Mouse (Mus musculus) olfactory bulb, adult 2 months (tissue): ENCODE measurements around the gene Tef. TPM values are rescaled to one million over a fixed set of nuclear protein-coding genes. Genes with fewer than 3 reads are reported as not detected.

Experiments
- H3K27ac ChIP-seq: fragments of 200-500 bp; 2 replicates; pipeline ENCODE4 v1.5.1; 2012; ENCODE audit warnings: low read depth, low read length; ENCODE audit not compliant: insufficient read depth
- H3K4me1 ChIP-seq: fragments of 200-500 bp; 2 replicates; pipeline ENCODE4 v1.6.1; 2012; ENCODE audit warnings: low read length; ENCODE audit not compliant: control insufficient read depth, insufficient read depth
- H3K4me3 ChIP-seq: fragments of 200-500 bp; 2 replicates; pipeline ENCODE4 v1.5.1; 2012; ENCODE audit warnings: mild to moderate bottlenecking, low read depth, low read length, moderate library complexity; ENCODE audit not compliant: insufficient read depth
- CTCF ChIP-seq: fragments of 200-500 bp; IDR thresholded peaks from 2 replicates; pipeline ENCODE4 v1.5.1; 2012; ENCODE audit warnings: low read depth, mild to moderate bottlenecking, low read length, moderate library complexity; ENCODE audit not compliant: insufficient read depth
- POLR2A ChIP-seq: fragments of 200-500 bp; IDR thresholded peaks from 2 replicates; pipeline ENCODE4 v1.6.1; 2012; ENCODE audit warnings: mild to moderate bottlenecking, low read depth, low read length, moderate library complexity; ENCODE audit not compliant: insufficient read depth
- WGBS: fragments of 180-500 bp; shearing (Covaris S2); methylation state at CpG from one replicate; pipeline ENCODE4 v1.1.7; 2018; 5-methylcytosine and 5-hydroxymethylcytosine counted together
- polyA plus RNA-seq: library from polyadenylated mRNA; stranded (reverse); fragments of >200 nt; gene quantifications from 2 replicates; pipeline ENCODE4 v1.2.4, GENCODE M21; 2012; ENCODE audit warnings: low replicate concordance; ENCODE audit not compliant: missing spikeins, insufficient read depth, insufficient read length

Gene Tef
- polyA plus RNA-seq, 1 experiment = not detected

- H3K27ac ChIP-seq = no peak overlapping the region
- peaks cover 2% of the 10 kb centered on the region; the same call in 1 of the 2 replicates for H3K4me1 ChIP-seq
- WGBS = 92% methylated on average over 9 of the region's 9 CpGs
- TF ChIP-seq CTCF = no peak
- TF ChIP-seq POLR2A = no peak
- H3K4me3 ChIP-seq = no peak overlapping the region
Observed at GRCm38 (mm10) chr15:81792444-81792843, 9.8 kb upstream of the Tef start.

DNA sequence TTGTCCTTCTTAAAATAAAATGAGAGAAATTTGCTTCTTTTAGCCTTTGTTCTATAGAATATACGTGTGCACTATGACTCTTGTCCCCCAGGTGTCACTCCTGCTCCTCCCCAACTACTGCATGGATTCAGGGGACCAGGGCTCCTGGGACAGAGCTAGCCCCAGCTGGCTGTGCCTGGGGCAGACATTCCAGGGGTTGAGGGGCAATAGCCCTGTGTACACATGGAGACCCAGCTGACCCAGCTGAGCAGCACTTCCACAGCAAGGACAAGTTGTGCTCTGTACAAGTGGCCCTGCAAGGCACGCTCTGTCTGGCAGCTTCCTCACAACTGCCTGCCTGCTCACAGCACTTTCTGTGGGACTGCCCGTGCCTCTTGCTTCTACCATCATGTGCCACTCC lies 6.0 kb upstream of the Tef start:
- peaks cover 2% of the 10 kb centered on the region; the same call in 1 of the 2 replicates for H3K4me1 ChIP-seq
- H3K27ac ChIP-seq = no peak overlapping the region
- WGBS = 61% methylated on average over 3 of the region's 3 CpGs
- H3K4me3 ChIP-seq = no peak overlapping the region
- TF ChIP-seq POLR2A (no peak), CTCF (no peak)

- Histone ChIP-seq H3K27ac (no peak overlapping the region), H3K4me3 (no peak overlapping the region), H3K4me1 (peaks cover 11% of the 10 kb centered on the region)
- 77% methylated on average over 6 of the region's 6 CpGs for WGBS
- TF ChIP-seq POLR2A = no peak
- TF ChIP-seq CTCF = no peak
Observed at GRCm38 (mm10) chr15:81797861-81798260, 4.4 kb upstream of the Tef start.

- Histone ChIP-seq H3K27ac (no peak overlapping the region), H3K4me1 (peaks cover 14% of the 10 kb centered on the region), H3K4me3 (no peak overlapping the region)
- TF ChIP-seq POLR2A (no peak), CTCF (no peak)
- 86% methylated on average over 4 of the region's 4 CpGs for WGBS
Observed at GRCm38 (mm10) chr15:81798421-81798820, 3.8 kb upstream of the Tef start.

- WGBS = 84% methylated on average over 3 of the region's 3 CpGs
- no peak overlapping the region for H3K4me3 ChIP-seq
- H3K27ac ChIP-seq = no peak overlapping the region
- H3K4me1 ChIP-seq = peaks cover 19% of the 10 kb centered on the region
- TF ChIP-seq CTCF (no peak), POLR2A (no peak)
Observed at GRCm38 (mm10) chr15:81800391-81800790, 1.8 kb upstream of the Tef start.

GRCm38 (mm10) chr15:81802941-81803351 lies 725 bp downstream of the Tef start:
- Histone ChIP-seq H3K4me1 (peaks cover 20% of the 10 kb centered on the region), H3K27ac (peak overlapping the region; percentile 98)

DNA sequence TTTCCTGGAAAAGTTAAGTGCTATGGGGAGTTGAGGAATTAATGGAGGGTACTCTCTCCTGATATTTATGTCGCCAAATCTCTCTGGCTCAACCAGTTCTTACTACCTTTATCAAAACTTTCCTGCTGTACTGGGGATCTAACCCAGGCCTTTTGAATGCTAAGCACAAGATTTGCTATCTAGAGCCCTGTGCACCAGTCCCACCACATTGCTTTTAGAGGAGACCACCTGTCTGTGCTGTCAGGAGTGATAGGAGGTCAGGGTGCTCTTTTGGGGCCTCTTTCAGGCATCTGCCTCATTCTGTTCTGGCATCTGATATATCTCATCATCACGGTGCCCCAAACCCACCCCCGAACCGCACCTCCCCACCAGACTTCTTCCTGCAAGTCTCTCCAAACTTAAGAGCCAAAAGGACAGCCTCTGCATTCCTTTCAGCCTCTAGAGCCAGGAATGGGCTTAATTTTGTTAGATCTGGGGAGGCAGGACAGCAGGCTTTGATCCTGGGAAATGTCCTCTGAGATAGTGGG lies 1.3 kb downstream of the Tef start:
- Histone ChIP-seq H3K4me3 (peak overlapping the region; percentile 68), H3K4me1 (peaks cover 20% of the 10 kb centered on the region), H3K27ac (peak overlapping the region; percentile 29; the same call in 1 of the 2 replicates)
- 45% methylated on average over 4 of the region's 4 CpGs for WGBS
- TF ChIP-seq CTCF = no peak
- no peak for TF ChIP-seq POLR2A

More at GRCm38 (mm10) chr15:81802941-81803351, 725 bp downstream of the Tef start:
- peak overlapping the region; percentile 68 for H3K4me3 ChIP-seq
- TF ChIP-seq CTCF (no peak), POLR2A (no peak)
- 3% methylated on average over 8 of the region's 8 CpGs for WGBS

DNA sequence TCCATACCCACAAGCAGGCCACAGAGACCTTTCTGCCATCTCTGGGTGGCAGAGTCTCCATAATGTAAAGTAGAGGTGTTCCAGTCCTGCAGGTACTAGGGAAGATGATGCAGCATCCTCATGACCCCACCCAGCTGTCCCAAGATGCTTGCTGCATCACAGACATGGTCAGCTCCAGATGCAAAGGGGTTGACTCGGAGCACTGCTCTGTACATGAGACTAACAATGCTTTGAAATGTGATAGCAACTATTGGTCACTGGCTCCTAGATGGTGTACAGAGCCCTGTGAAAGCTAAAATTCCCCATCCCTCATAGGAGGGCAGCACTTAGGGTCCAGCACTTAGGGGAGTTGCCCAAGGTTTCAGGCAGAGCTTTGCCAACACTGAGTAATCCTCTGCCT lies 2.0 kb downstream of the Tef start:
- Histone ChIP-seq H3K27ac (peak overlapping the region; percentile 29; the same call in 1 of the 2 replicates), H3K4me1 (peaks cover 22% of the 10 kb centered on the region), H3K4me3 (0 out of 2 replicates have a peak overlapping the region, but pooled peaks have one; percentile 1)
- 69% methylated on average over 1 of the region's 1 CpGs for WGBS
- no peak for TF ChIP-seq POLR2A
- no peak for TF ChIP-seq CTCF

- H3K4me3 ChIP-seq = no peak overlapping the region
- H3K4me1 ChIP-seq = peaks cover 22% of the 10 kb centered on the region
- H3K27ac ChIP-seq = no peak overlapping the region
- 60% methylated on average over 3 of the region's 3 CpGs for WGBS
- no peak for TF ChIP-seq CTCF
Observed at GRCm38 (mm10) chr15:81804883-81805282, 2.7 kb downstream of the Tef start.

GRCm38 (mm10) chr15:81805624-81806023 lies 3.4 kb downstream of the Tef start:
- 62% methylated on average over 6 of the region's 6 CpGs for WGBS
- Histone ChIP-seq H3K4me3 (no peak overlapping the region), H3K27ac (0 out of 2 replicates have a peak overlapping the region, but pooled peaks have one; percentile 2), H3K4me1 (peaks cover 22% of the 10 kb centered on the region)
- TF ChIP-seq POLR2A = no peak
- TF ChIP-seq CTCF = no peak
